ENCODE assay signal across 7 mouse cellular contexts in the genomic region with DNA sequence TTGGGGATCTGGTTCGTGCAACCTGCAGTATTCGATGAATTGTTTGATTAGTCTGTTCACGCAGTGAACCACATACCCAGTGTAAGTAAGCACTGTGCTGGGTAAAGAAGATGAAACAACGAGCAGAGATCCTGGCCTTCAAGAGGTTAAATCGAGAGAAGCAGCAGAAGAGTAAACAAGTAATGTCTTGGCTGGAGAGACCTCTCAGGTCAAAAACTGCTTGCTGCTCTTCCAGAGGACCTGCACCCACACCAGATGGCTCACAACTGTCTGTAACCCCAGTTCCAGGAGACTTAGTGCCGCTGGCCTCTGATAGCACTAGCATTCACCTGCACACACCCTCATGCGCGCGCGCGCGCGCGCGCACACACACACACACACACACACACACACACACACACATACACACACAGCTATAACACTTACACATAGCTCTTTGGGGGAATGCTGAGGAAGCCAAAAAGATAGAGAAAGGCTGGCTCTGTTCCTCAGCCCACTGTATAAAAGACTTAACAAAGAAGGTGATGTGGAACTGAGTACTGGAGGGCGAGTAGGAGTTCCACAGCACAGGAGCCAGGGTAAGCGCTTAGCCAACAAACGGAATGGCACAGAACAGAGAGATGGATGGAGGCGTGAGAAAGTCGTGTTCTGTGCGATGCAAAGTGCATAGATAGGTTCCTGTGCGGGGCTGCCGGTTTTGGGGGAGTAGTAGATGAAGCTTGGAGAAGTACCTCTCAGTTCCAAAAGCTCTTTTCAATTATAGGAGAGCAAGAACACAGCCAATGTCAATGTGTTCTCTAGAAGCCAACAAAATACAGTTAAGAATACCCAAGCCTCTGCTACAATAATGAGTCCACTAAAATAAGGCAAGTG. TPM values are rescaled to one million over a fixed set of nuclear protein-coding genes. Genes with fewer than 3 reads are reported as not detected.
DNase-seq lines count a peak whose midpoint lies in the region; TF ChIP-seq lines count a peak whose summit lies in the region.

No protein-coding gene starts in this region.

- 1% methylated on average over 23 of the region's 23 CpGs for WGBS in hindbrain, embryonic 10.5 days
- 1% methylated on average over 23 of the region's 23 CpGs for whole genome bisulfite sequencing in midbrain, embryonic 10.5 days

- no peak for TF ChIP-seq CTCF in CH12.LX (conservative IDR thresholded peaks at IDR 0.05 in 1 of 2, IDR thresholded peaks at IDR 0.05 in 1 of 2; ENCODE audit: low read depth in 2 of 2, low read length in 2 of 2)

- peaks cover 18 to 50% of the 10 kb centered on the region in 2 experiments for H3K4me1 ChIP-seq in CH12.LX (ENCODE audit: control insufficient read depth in 1 of 2, insufficient read depth in 2 of 2)
- H3K4me1 ChIP-seq in hindbrain, embryonic 10.5 days (replicated peaks), result peaks cover 34% of the 10 kb centered on the region
- H3K4me1 ChIP-seq in midbrain, embryonic 10.5 days, result peaks cover 40% of the 10 kb centered on the region

- H3K27ac ChIP-seq in CH12.LX (ENCODE audit: insufficient read depth, low read depth), result peak overlapping the region; percentile 79
- peak overlapping the region; percentile 93 for H3K27ac ChIP-seq in hindbrain, embryonic 10.5 days
- H3K27ac ChIP-seq in midbrain, embryonic 10.5 days (replicated peaks), result peak overlapping the region; percentile 96

- TF ChIP-seq RAD21 in CH12.LX (IDR thresholded peaks at IDR 0.05; ENCODE audit: low read depth, low read length), result no peak

- peak overlapping the region; percentile 65 for H3K9ac ChIP-seq in CH12.LX (ENCODE audit: insufficient read depth, low read depth)

- intact Hi-C loops in left cerebral cortex, postnatal 14 days (cut with DNase I), result loop anchor here (2.0 kb wide), 1 partner anchor 60 kb away; no protein-coding TSS in a partner anchor

- peaks cover 3 to 10% of the 10 kb centered on the region in 2 experiments for H3K36me3 ChIP-seq in CH12.LX (replicated peaks in 1 of 2; ENCODE audit: control insufficient read depth in 1 of 2, insufficient read depth in 1 of 2, low read length in 1 of 2)
- no peaks in the 10 kb centered on the region for H3K36me3 ChIP-seq in hindbrain, embryonic 10.5 days
- no peaks in the 10 kb centered on the region for H3K36me3 ChIP-seq in midbrain, embryonic 10.5 days

- DNase-seq in B cell, adult 2 months, result peak; percentile 39 to 45
- DNase-seq in CH12.LX (ENCODE audit: extremely low read depth), result no peak
- DNase-seq in cerebellum, postnatal 25 days, result peak; percentile 78 to 79
- peak; percentile 56 for DNase-seq in hindbrain, embryonic 10.5 days (ENCODE audit: low spot score)
- peak; percentile 38 to 70 for DNase-seq in left cerebral cortex, postnatal 14 days (ENCODE audit: low spot score in 2 of 2)
- DNase-seq in midbrain, embryonic 10.5 days (ENCODE audit: low spot score), result no peak
- peak; percentile 73 for DNase-seq in telencephalon, adult 2 months (ENCODE audit: low read depth, low spot score)

- peak overlapping the region; percentile 65 to 86 (median 81) for H3K4me3 ChIP-seq in CH12.LX (replicated peaks in 1 of 3; ENCODE audit: low read depth in 2 of 3, low read length in 2 of 3, poor library complexity in 1 of 3)
- peak overlapping the region; percentile 95 for H3K4me3 ChIP-seq in hindbrain, embryonic 10.5 days
- H3K4me3 ChIP-seq in midbrain, embryonic 10.5 days, result peak overlapping the region; percentile 99

- no peak for TF ChIP-seq EP300 in CH12.LX (IDR thresholded peaks at IDR 0.05; ENCODE audit: low read length)

- 0 out of 2 replicates have a peak, but pooled peaks have one; percentile 18 for TF ChIP-seq POLR2A in CH12.LX (IDR thresholded peaks at IDR 0.05; ENCODE audit: low read depth, low read length)

- peaks cover under 1% of the 10 kb centered on the region for H3K9me3 ChIP-seq in CH12.LX (replicated peaks; ENCODE audit: low read length)
- H3K9me3 ChIP-seq in hindbrain, embryonic 10.5 days, result no peaks in the 10 kb centered on the region
- H3K9me3 ChIP-seq in midbrain, embryonic 10.5 days (replicated peaks), result no peaks in the 10 kb centered on the region

- dilution Hi-C loops in CH12.LX (cut with MboI; ENCODE audit: extremely low pct_ligation_motif_present, extremely low pct_unique_long_range_greater_than_20kb, low sequenced_read_pairs), result no loop called here

- no peaks in the 10 kb centered on the region for H3K27me3 ChIP-seq in CH12.LX (replicated peaks)
- H3K27me3 ChIP-seq in hindbrain, embryonic 10.5 days (ENCODE audit: insufficient read depth, poor library complexity, severe bottlenecking), result no peaks in the 10 kb centered on the region
- no peaks in the 10 kb centered on the region for H3K27me3 ChIP-seq in midbrain, embryonic 10.5 days (ENCODE audit: low read depth, poor library complexity, severe bottlenecking)

- peak overlapping the region; percentile 92 for H3K4me2 ChIP-seq in CH12.LX (ENCODE audit: insufficient read depth, low read depth, poor library complexity, severe bottlenecking)

- peaks cover 42% of the 10 kb centered on the region for H3K79me2 ChIP-seq in CH12.LX (replicated peaks; ENCODE audit: control insufficient read depth, extremely low read depth, insufficient read depth, poor library complexity, severe bottlenecking)

- in situ Hi-C loops in CH12.LX (cut with MboI; ENCODE audit: low pct_ligation_motif_present, low pct_unique_long_range_greater_than_20kb, low sequenced_read_pairs), result no loop called here

TF ChIP-seq in CH12.LX, 34 proteins besides CTCF, POLR2A, EP300 and RAD21:
- TF ChIP-seq ZNF384 (IDR thresholded peaks at IDR 0.05; ENCODE audit: low read depth, low read length), result no peak
- 0 out of 2 replicates have a peak, but pooled peaks have one; percentile 4 for TF ChIP-seq MYC (IDR thresholded peaks at IDR 0.05; ENCODE audit: low read depth, low read length)
- TF ChIP-seq BHLHE40 (IDR thresholded peaks at IDR 0.05; ENCODE audit: low read depth, low read length), result no peak
- TF ChIP-seq ELF1 (IDR thresholded peaks at IDR 0.05; ENCODE audit: low read depth, low read length), result no peak
- peak; percentile 77 for TF ChIP-seq NRF1 (IDR thresholded peaks at IDR 0.05; ENCODE audit: low read depth, low read length)
- TF ChIP-seq RCOR1 (conservative IDR thresholded peaks at IDR 0.05; ENCODE audit: low read depth, low read length), result no peak
- TF ChIP-seq TCF12 (IDR thresholded peaks at IDR 0.05; ENCODE audit: low read depth, low read length), result 0 out of 2 replicates have a peak, but pooled peaks have one; percentile 57
- TF ChIP-seq UBTF (IDR thresholded peaks at IDR 0.05; ENCODE audit: low read depth, low read length), result no peak; the same call in 1 of the 2 replicates
- no peak for TF ChIP-seq IRF4 (IDR thresholded peaks at IDR 0.05; ENCODE audit: low read depth, low read length)
- no peak for TF ChIP-seq KAT2A (IDR thresholded peaks at IDR 0.05; ENCODE audit: insufficient replicate concordance, low read length)
- no peak for TF ChIP-seq MAX (IDR thresholded peaks at IDR 0.05; ENCODE audit: low read length)
- TF ChIP-seq SIN3A (IDR thresholded peaks at IDR 0.05; ENCODE audit: low read length), result 0 out of 2 replicates have a peak, but pooled peaks have one; percentile 9
- TF ChIP-seq E2F4 (IDR thresholded peaks at IDR 0.05; ENCODE audit: insufficient replicate concordance, low read depth, low read length), result no peak
- no peak; the same call in 1 of the 2 replicates for TF ChIP-seq ETS1 (conservative IDR thresholded peaks at IDR 0.05; ENCODE audit: low read depth, low read length)
- no peak for TF ChIP-seq HCFC1 (IDR thresholded peaks at IDR 0.05; ENCODE audit: low read depth, low read length)
- no peak for TF ChIP-seq GABPA (IDR thresholded peaks at IDR 0.05; ENCODE audit: insufficient replicate concordance, low read depth, low read length)
- TF ChIP-seq JUND (conservative IDR thresholded peaks at IDR 0.05; ENCODE audit: low read depth, low read length), result no peak
- TF ChIP-seq POLR2AphosphoS2 (IDR thresholded peaks at IDR 0.05; ENCODE audit: low read depth, low read length), result no peak
- TF ChIP-seq NELFE (IDR thresholded peaks at IDR 0.05; ENCODE audit: low read depth, low read length), result peak; percentile 1; the same call in 1 of the 2 replicates
TF ChIP-seq in CH12.LX: peak in this region for 5.

RNA-seq across cellular contexts. Expression of a gene that starts 0.8 kb away (rescaled TPM):
- 63.6 and 67.7 TPM in 2 replicates for total RNA-seq in CH12.LX (2012; rRNA removed)
- total RNA-seq in CH12.LX (2014; rRNA removed), result 110 and 117 TPM in 2 replicates
- polyA plus RNA-seq in CH12.LX (2012; ENCODE audit: insufficient read length, low read depth), result 228 and 241 TPM in 2 replicates
- 92.7 and 119 TPM in 2 replicates for polyA plus RNA-seq in hindbrain, embryonic 10.5 days (2016; fragmentation: Nextera tagmentation; extraction: Ambion mirVana)
- total RNA-seq in left cerebral cortex, postnatal 14 days (2021), result 100 to 1,000 TPM; 183 to 190 TPM
- polyA plus RNA-seq in midbrain, embryonic 10.5 days (2016; fragmentation: Nextera tagmentation; extraction: Ambion mirVana), result 81.7 and 88.3 TPM in 2 replicates

RNA-seq across cellular contexts. Expression of a gene that starts 56.0 kb away (rescaled TPM):
- total RNA-seq in CH12.LX (2012; rRNA removed) (19.0 and 27.4 TPM in 2 replicates), CH12.LX (2014; rRNA removed) (4.8 and 6.4 TPM in 2 replicates)
- polyA plus RNA-seq in CH12.LX (2012; ENCODE audit: insufficient read length, low read depth), result 13.5 and 15.0 TPM in 2 replicates
- 42.0 and 47.4 TPM in 2 replicates for polyA plus RNA-seq in hindbrain, embryonic 10.5 days (2016; fragmentation: Nextera tagmentation; extraction: Ambion mirVana)
- 10 to 100 TPM; 48.1 to 51.4 TPM for total RNA-seq in left cerebral cortex, postnatal 14 days (2021)
- polyA plus RNA-seq in midbrain, embryonic 10.5 days (2016; fragmentation: Nextera tagmentation; extraction: Ambion mirVana), result 39.6 and 45.2 TPM in 2 replicates

Comparison
In these comparisons a context has a peak if more than half of its experiments do, and no peak if none do; other contexts are left out.
1. DNase-seq: peak in B cell, adult 2 months (2 of 2), cerebellum, postnatal 25 days (2 of 2), hindbrain, embryonic 10.5 days (single experiment), left cerebral cortex, postnatal 14 days (2 of 2) and telencephalon, adult 2 months (single experiment); none in CH12.LX (single experiment) and midbrain, embryonic 10.5 days (single experiment).
2. Peak in every context shown above with its lines, with median percentiles within 50 percentile points of each other: H3K27ac ChIP-seq and H3K4me3 ChIP-seq.